Mouse (Mus musculus): ENCODE data around the gene Ncoa5. TPM values are rescaled to one million over a fixed set of nuclear protein-coding genes. Genes with fewer than 3 reads are reported as not detected.

Gene Ncoa5
- polyA plus RNA-seq, 1 experiment from 2014 or later: 99.3 TPM

- WGBS: 86% methylated on average over 1 of the region's 1 CpGs
- no peaks in the 10 kb centered on the region for H3K36me3 ChIP-seq
- no peaks in the 10 kb centered on the region for H3K9me3 ChIP-seq
- H3K27me3 ChIP-seq: peaks cover 16% of the 10 kb centered on the region
- H3K27ac ChIP-seq (replicated peaks): peak overlapping the region; percentile 89
- ATAC-seq (ENCODE audit: low FRiP score, low read depth): peak; percentile 0; the same call in 1 of the 2 replicates
- no peak overlapping the region for H3K9ac ChIP-seq
- H3K4me1 ChIP-seq (replicated peaks): peaks cover 83% of the 10 kb centered on the region
- H3K4me2 ChIP-seq: peak overlapping the region; percentile 47
- no peak overlapping the region for H3K4me3 ChIP-seq
These were observed 69.7 kb downstream of the Ncoa5 start for GRCm38 (mm10) chr2:164964981-164965380.

GRCm38 (mm10) chr2:164964242-164964894 lies 70.3 kb downstream of the Ncoa5 start:
- Histone ChIP-seq H3K4me3 (no peak overlapping the region), H3K27me3 (peaks cover 9% of the 10 kb centered on the region), H3K36me3 (no peaks in the 10 kb centered on the region), H3K4me2 (peak overlapping the region; percentile 47), H3K27ac (replicated peaks) (peak overlapping the region; percentile 89), H3K4me1 (replicated peaks) (peaks cover 77% of the 10 kb centered on the region), H3K9ac (no peak overlapping the region), H3K9me3 (no peaks in the 10 kb centered on the region)
- 6% methylated on average over 9 of the region's 9 CpGs for WGBS
- ATAC-seq (ENCODE audit: low FRiP score, low read depth): peak; percentile 59

DNA sequence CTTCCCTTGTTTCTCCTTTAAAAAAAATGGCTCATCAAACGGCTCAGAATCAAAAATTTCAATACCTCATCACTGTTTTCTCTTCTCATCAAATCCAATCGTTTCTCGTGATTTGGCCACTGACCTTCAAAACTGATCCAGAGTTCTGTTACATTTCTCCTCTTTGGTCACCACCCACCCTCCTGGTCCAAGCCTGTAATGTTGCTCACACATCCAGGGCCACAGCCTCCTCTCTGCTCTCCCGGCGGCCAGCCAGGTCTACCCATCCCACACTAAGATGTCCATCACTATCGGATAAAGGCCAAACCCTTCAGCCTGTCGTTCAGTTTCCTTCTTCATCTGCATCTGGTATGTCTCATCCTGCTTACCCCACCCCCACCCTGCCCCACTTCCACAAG lies 72.5 kb downstream of the Ncoa5 start:
- Histone ChIP-seq H3K9ac (no peak overlapping the region), H3K4me3 (peak overlapping the region; percentile 66)

GRCm38 (mm10) chr2:164961506-164962182 lies 73.0 kb downstream of the Ncoa5 start:
- Histone ChIP-seq H3K4me3 (peak overlapping the region; percentile 66), H3K36me3 (no peaks in the 10 kb centered on the region), H3K4me1 (replicated peaks) (peaks cover 58% of the 10 kb centered on the region), H3K9ac (peak overlapping the region; percentile 63), H3K27me3 (0 out of 2 replicates have a peak, but pooled peaks cover 2% of the 10 kb centered on the region), H3K27ac (replicated peaks) (peak overlapping the region; percentile 75), H3K9me3 (no peaks in the 10 kb centered on the region), H3K4me2 (peak overlapping the region; percentile 71)
- 7% methylated on average over 17 of the region's 17 CpGs for WGBS
- peak; percentile 15; the same call in 1 of the 2 replicates for ATAC-seq (ENCODE audit: low FRiP score, low read depth)

More for the DNA sequence above, 72.5 kb downstream of the Ncoa5 start:
- no peak for ATAC-seq (ENCODE audit: low FRiP score, low read depth)
- Histone ChIP-seq H3K4me2 (peak overlapping the region; percentile 71), H3K4me1 (replicated peaks) (peaks cover 62% of the 10 kb centered on the region), H3K27ac (replicated peaks) (0 out of 2 replicates have a peak overlapping the region, but pooled peaks have one; percentile 75), H3K9me3 (no peaks in the 10 kb centered on the region), H3K27me3 (peaks cover 5% of the 10 kb centered on the region; the same call in 1 of the 2 replicates), H3K36me3 (no peaks in the 10 kb centered on the region)
- 53% methylated on average over 7 of the region's 7 CpGs for WGBS

GRCm38 (mm10) chr2:164960716-164961441 lies 73.8 kb downstream of the Ncoa5 start, which contains the start of gene Slc12a5:
TSS of gene Slc12a5 (plus strand) at chr2:164960802.
- Histone ChIP-seq H3K4me1 (replicated peaks) (peaks cover 54% of the 10 kb centered on the region), H3K27ac (replicated peaks) (peak within 1 kb of the TSS; percentile 75), H3K9me3 (no peaks in the 10 kb centered on the region), H3K4me3 (peak within 1 kb of the TSS; percentile 66), H3K27me3 (no peaks in the 10 kb centered on the region), H3K9ac (peak within 1 kb of the TSS; percentile 63), H3K4me2 (peak within 1 kb of the TSS; percentile 71), H3K36me3 (no peaks in the 10 kb centered on the region)
- peak; percentile 63; the same call in 1 of the 2 replicates for ATAC-seq (ENCODE audit: low FRiP score, low read depth)
- 2% methylated on average over 36 of the region's 54 CpGs for WGBS

- 64% methylated on average over 9 of the region's 9 CpGs for WGBS
These were observed 76.9 kb downstream of the Ncoa5 start for GRCm38 (mm10) chr2:164957548-164958315.

DNA sequence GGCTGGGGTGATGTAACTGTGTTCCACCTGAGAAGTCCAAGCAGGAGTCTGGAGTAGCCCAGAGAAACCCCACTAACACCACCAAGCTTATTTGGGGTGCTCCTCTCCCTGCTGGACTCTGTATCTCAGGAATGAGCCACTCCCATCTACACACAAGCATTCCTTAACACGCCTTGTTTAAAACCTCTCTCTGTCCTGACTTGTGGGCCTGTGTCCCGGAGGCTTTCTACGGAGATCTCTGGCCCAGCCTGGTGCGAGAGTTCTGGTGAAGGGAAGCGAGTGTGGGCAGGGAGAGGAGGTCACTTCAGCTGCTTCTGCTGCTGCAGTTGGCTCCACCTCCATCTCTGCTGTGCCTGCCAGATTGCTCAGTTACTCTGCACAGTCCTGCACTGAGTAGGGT lies 78.5 kb downstream of the Ncoa5 start:
- Histone ChIP-seq H3K9ac (no peak overlapping the region), H3K9me3 (no peaks in the 10 kb centered on the region), H3K4me1 (replicated peaks) (peaks cover 17% of the 10 kb centered on the region), H3K36me3 (no peaks in the 10 kb centered on the region), H3K4me2 (no peak overlapping the region), H3K27ac (replicated peaks) (no peak overlapping the region), H3K27me3 (peaks cover 21% of the 10 kb centered on the region), H3K4me3 (no peak overlapping the region)
- 69% methylated on average over 5 of the region's 5 CpGs for WGBS
- no peak for ATAC-seq (ENCODE audit: low FRiP score, low read depth)

More at GRCm38 (mm10) chr2:164957548-164958315, 76.9 kb downstream of the Ncoa5 start:
- no peaks in the 10 kb centered on the region for H3K36me3 ChIP-seq
- peaks cover 31% of the 10 kb centered on the region for H3K4me1 ChIP-seq (replicated peaks)
- H3K9ac ChIP-seq: no peak overlapping the region
- H3K9me3 ChIP-seq: no peaks in the 10 kb centered on the region
- 0 out of 2 replicates have a peak, but pooled peaks cover 8% of the 10 kb centered on the region for H3K27me3 ChIP-seq
- no peak overlapping the region for H3K4me3 ChIP-seq
- no peak for ATAC-seq (ENCODE audit: low FRiP score, low read depth)
- no peak overlapping the region for H3K4me2 ChIP-seq
- no peak overlapping the region for H3K27ac ChIP-seq (replicated peaks)

DNA sequence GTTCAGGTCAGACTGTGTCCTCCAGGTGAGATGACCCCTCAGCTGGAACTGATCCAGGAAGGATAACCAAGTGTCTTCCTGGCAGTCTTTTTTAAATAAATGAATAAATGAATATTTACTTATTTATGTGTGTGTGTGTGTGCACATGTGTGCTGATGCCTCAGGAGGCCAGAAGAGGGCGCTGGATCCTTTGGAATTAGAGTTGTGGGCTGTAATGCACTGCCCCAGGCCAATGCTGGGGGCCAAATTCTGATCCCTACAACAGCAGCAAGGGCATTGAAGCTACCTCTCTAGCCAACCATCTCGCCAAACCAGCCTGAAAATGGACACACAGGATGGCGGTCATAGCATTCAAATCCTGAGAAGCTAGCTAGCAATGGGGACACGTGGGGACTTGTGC lies 78.9 kb downstream of the Ncoa5 start:
- 74% methylated on average over 4 of the region's 4 CpGs for WGBS
- H3K4me2 ChIP-seq: no peak overlapping the region
- ATAC-seq (ENCODE audit: low FRiP score, low read depth): no peak

GRCm38 (mm10) chr2:164953224-164953623 lies 81.4 kb downstream of the Ncoa5 start:
- Histone ChIP-seq H3K9me3 (no peaks in the 10 kb centered on the region), H3K4me2 (peak overlapping the region; percentile 37), H3K36me3 (no peaks in the 10 kb centered on the region), H3K27ac (replicated peaks) (no peak overlapping the region), H3K9ac (no peak overlapping the region), H3K4me3 (no peak overlapping the region), H3K27me3 (peaks cover 48% of the 10 kb centered on the region), H3K4me1 (replicated peaks) (peaks cover 20% of the 10 kb centered on the region)
- ATAC-seq (ENCODE audit: low FRiP score, low read depth): peak; percentile 72
- WGBS: 1% methylated on average over 21 of the region's 21 CpGs

More for the DNA sequence above, 78.9 kb downstream of the Ncoa5 start:
- Histone ChIP-seq H3K9ac (no peak overlapping the region), H3K4me3 (no peak overlapping the region), H3K9me3 (no peaks in the 10 kb centered on the region), H3K4me1 (replicated peaks) (peaks cover 14% of the 10 kb centered on the region), H3K36me3 (no peaks in the 10 kb centered on the region), H3K27me3 (peaks cover 25% of the 10 kb centered on the region), H3K27ac (replicated peaks) (no peak overlapping the region)

GRCm38 (mm10) chr2:164952448-164952847 lies 82.2 kb downstream of the Ncoa5 start:
- 42% methylated on average over 13 of the region's 13 CpGs for WGBS
- H3K27me3 ChIP-seq: peaks cover 56% of the 10 kb centered on the region
- peaks cover 23% of the 10 kb centered on the region for H3K4me1 ChIP-seq (replicated peaks)
- no peak overlapping the region for H3K9ac ChIP-seq
- no peak overlapping the region for H3K4me2 ChIP-seq
- no peaks in the 10 kb centered on the region for H3K9me3 ChIP-seq
- H3K4me3 ChIP-seq: no peak overlapping the region
- no peak overlapping the region for H3K27ac ChIP-seq (replicated peaks)
- H3K36me3 ChIP-seq: no peaks in the 10 kb centered on the region
- no peak for ATAC-seq (ENCODE audit: low FRiP score, low read depth)

DNA sequence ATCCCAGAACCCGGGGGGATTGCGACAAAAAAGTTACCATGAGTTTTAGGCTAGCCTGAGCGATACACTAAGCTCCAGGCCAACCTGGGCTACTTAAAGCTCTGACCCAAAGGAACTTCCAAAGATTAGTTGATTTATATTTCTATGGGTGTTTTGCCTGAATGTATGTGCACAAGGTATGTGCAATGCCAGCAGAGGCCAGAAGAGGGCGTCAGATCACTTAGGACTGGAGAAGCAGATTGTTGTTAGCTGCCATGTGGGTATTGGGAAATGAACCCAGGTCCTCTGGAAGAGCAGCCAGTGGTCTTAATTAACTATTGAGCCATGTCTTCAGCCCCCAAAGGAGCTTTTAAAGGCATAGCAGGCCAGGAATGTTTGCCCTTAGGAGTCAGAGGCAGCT lies 82.9 kb downstream of the Ncoa5 start:
- WGBS: 86% methylated on average over 4 of the region's 4 CpGs
- Histone ChIP-seq H3K4me2 (no peak overlapping the region), H3K27me3 (peaks cover 63% of the 10 kb centered on the region)

More for the DNA sequence above, 82.9 kb downstream of the Ncoa5 start:
- Histone ChIP-seq H3K36me3 (no peaks in the 10 kb centered on the region), H3K9me3 (no peaks in the 10 kb centered on the region), H3K4me1 (replicated peaks) (peaks cover 23% of the 10 kb centered on the region), H3K27ac (replicated peaks) (no peak overlapping the region), H3K4me3 (no peak overlapping the region), H3K9ac (no peak overlapping the region)
- ATAC-seq (ENCODE audit: low FRiP score, low read depth): no peak
